Mouse (Mus musculus) neural tube, embryonic 13.5 days (tissue): Measurements from ENCODE around the gene Chchd10. TPM values are rescaled to one million over a fixed set of nuclear protein-coding genes. Genes with fewer than 3 reads are reported as not detected.

Source experiments
- ATAC-seq: fragments of 200-750 bp; cut with Nextera tagmentation; 2 replicates; pipeline ENCODE4 v1.8.0; 2017; ENCODE audit warnings: low read depth, mild to moderate bottlenecking, moderate TSS enrichment, moderate library complexity
- H3K27ac ChIP-seq: fragments of 300-500 bp; sonication (generic); replicated peaks from 2 replicates; pipeline ENCODE4 v1.5.1; 2015; ENCODE audit warnings: moderate library complexity, mild to moderate bottlenecking, inconsistent platforms
- H3K27me3 ChIP-seq: fragments of 300-500 bp; sonication (generic); 2 replicates; pipeline ENCODE4 v1.6.1; 2015; ENCODE audit warnings: mild to moderate bottlenecking, inconsistent platforms
- H3K36me3 ChIP-seq: fragments of 300-500 bp; sonication (generic); 2 replicates; pipeline ENCODE4 v1.6.1; 2015; ENCODE audit warnings: mild to moderate bottlenecking, inconsistent platforms
- H3K4me1 ChIP-seq: fragments of 300-500 bp; sonication (generic); replicated peaks from 2 replicates; pipeline ENCODE4 v1.6.1; 2015; ENCODE audit warnings: inconsistent platforms
- H3K4me2 ChIP-seq: fragments of 300-500 bp; sonication (generic); 2 replicates; pipeline ENCODE4 v1.6.1; 2015; ENCODE audit warnings: inconsistent platforms, mild to moderate bottlenecking, moderate library complexity
- H3K4me3 ChIP-seq: fragments of 300-500 bp; sonication (generic); 2 replicates; pipeline ENCODE4 v1.5.1; 2015; ENCODE audit warnings: mild to moderate bottlenecking, inconsistent platforms
- H3K9ac ChIP-seq: fragments of 300-500 bp; sonication (generic); 2 replicates; pipeline ENCODE4 v1.6.1; 2015; ENCODE audit warnings: moderate library complexity, mild to moderate bottlenecking, inconsistent platforms
- H3K9me3 ChIP-seq: fragments of 300-500 bp; sonication (generic); 2 replicates; pipeline ENCODE4 v1.6.1; 2016; ENCODE audit warnings: inconsistent platforms
- WGBS: fragments of 180-500 bp; shearing (Covaris S2); methylation state at CpG from one replicate; pipeline ENCODE4 v1.1.7; 2015; 5-methylcytosine and 5-hydroxymethylcytosine counted together
- polyA plus RNA-seq: library from polyadenylated mRNA; unstranded; fragments of >200 nt; fragmentation: Nextera tagmentation; extraction: Ambion mirVana; gene quantifications from 2 replicates; pipeline ENCODE4 v1.2.1, GENCODE M21; 2015

Chchd10 gene
- polyA plus RNA-seq, 1 experiment from 2014 or later: 54.4 TPM

- ATAC-seq: no peak
- Histone ChIP-seq H3K27ac (no peak overlapping the region), H3K9me3 (no peaks in the 10 kb centered on the region), H3K27me3 (no peaks in the 10 kb centered on the region), H3K36me3 (no peaks in the 10 kb centered on the region), H3K4me2 (no peak overlapping the region), H3K4me1 (0 out of 2 replicates have a peak, but pooled peaks cover 3% of the 10 kb centered on the region), H3K4me3 (no peak overlapping the region), H3K9ac (no peak overlapping the region)
- WGBS: 55% methylated on average over 5 of the region's 5 CpGs
These were observed 45.9 kb downstream of the Chchd10 start for GRCm38 (mm10) chr10:75978835-75979157.

GRCm38 (mm10) chr10:75979432-75979831 is 46.5 kb downstream of the Chchd10 start:
- Histone ChIP-seq H3K36me3 (no peaks in the 10 kb centered on the region), H3K27ac (no peak overlapping the region), H3K4me2 (no peak overlapping the region), H3K27me3 (no peaks in the 10 kb centered on the region), H3K9ac (no peak overlapping the region), H3K4me3 (no peak overlapping the region), H3K9me3 (no peaks in the 10 kb centered on the region), H3K4me1 (0 out of 2 replicates have a peak, but pooled peaks cover 3% of the 10 kb centered on the region)
- 93% methylated on average over 3 of the region's 3 CpGs for WGBS
- no peak for ATAC-seq

Other genes starting within 250 kb of the Chchd10 start
- gene Cabin1, start 168.8 kb upstream of the Chchd10 start, polyA plus RNA-seq: 31.7 and 31.9 TPM in 2 replicates
- 101 and 105 TPM in 2 replicates for gene Ddt, start 159.7 kb upstream of the Chchd10 start, polyA plus RNA-seq
- gene Gm20441, start 152.2 kb upstream of the Chchd10 start, polyA plus RNA-seq: not detected in 2 replicates
- 0.96 and 1.3 TPM in 2 replicates for gene Gstt3, start 151.7 kb upstream of the Chchd10 start, polyA plus RNA-seq
- 5.6 and 6.0 TPM in 2 replicates for gene Gstt1, start 134.5 kb upstream of the Chchd10 start, polyA plus RNA-seq
- gene Gstt4, start 110.6 kb upstream of the Chchd10 start, polyA plus RNA-seq: not detected in 2 replicates
- 5.8 and 8.0 TPM in 2 replicates for gene Gstt2, start 95.7 kb upstream of the Chchd10 start, polyA plus RNA-seq
- gene Mif, start 72.9 kb upstream of the Chchd10 start, polyA plus RNA-seq: 1,679 and 1,725 TPM in 2 replicates
- 2.1 and 2.9 TPM in 2 replicates for gene Derl3, start 39.7 kb upstream of the Chchd10 start, polyA plus RNA-seq
- gene Smarcb1, start 11.5 kb upstream of the Chchd10 start, polyA plus RNA-seq: 279 and 287 TPM in 2 replicates
- gene Mmp11, start 3.4 kb downstream of the Chchd10 start, polyA plus RNA-seq: 39.0 and 40.4 TPM in 2 replicates
- gene Gm867, start 7.5 kb downstream of the Chchd10 start, polyA plus RNA-seq: 1.4 and 3.0 TPM in 2 replicates
- gene Vpreb3, start 9.9 kb downstream of the Chchd10 start, polyA plus RNA-seq: 1.2 TPM in 2 replicates
- gene Gm5134, start 21.4 kb downstream of the Chchd10 start, polyA plus RNA-seq: not detected in 2 replicates
- gene Zfp280b, start 99.5 kb downstream of the Chchd10 start, polyA plus RNA-seq: 12.0 and 12.4 TPM in 2 replicates
- not detected in 2 replicates for gene Slc5a4b, start 177.8 kb downstream of the Chchd10 start, polyA plus RNA-seq
- gene Slc5a4a, start 214.3 kb downstream of the Chchd10 start, polyA plus RNA-seq: not detected in 2 replicates